Mouse (Mus musculus): Measurements from ENCODE around the gene Wnt9a.
A peak's percentile ranks its signal among the peaks of the same experiment; 100 is the strongest.
"Not testable (repeated sequence)": the region's sequence is repeated elsewhere in the genome, so short reads cannot be mapped to it uniquely, and the experiment has no call there.

The Wnt9a gene

GRCm38 (mm10) chr11:59306461-59307421 is at the start of gene Wnt9a:
Gene Wnt9a, plus strand, starts transcription at chr11:59306928.
- peak; percentile 80 for DNase-seq (ENCODE audit: low spot score)

GRCm38 (mm10) chr11:59259647-59260046 is 47.1 kb upstream of the Wnt9a start:
- DNase-seq (ENCODE audit: low spot score), result no peak

DNA sequence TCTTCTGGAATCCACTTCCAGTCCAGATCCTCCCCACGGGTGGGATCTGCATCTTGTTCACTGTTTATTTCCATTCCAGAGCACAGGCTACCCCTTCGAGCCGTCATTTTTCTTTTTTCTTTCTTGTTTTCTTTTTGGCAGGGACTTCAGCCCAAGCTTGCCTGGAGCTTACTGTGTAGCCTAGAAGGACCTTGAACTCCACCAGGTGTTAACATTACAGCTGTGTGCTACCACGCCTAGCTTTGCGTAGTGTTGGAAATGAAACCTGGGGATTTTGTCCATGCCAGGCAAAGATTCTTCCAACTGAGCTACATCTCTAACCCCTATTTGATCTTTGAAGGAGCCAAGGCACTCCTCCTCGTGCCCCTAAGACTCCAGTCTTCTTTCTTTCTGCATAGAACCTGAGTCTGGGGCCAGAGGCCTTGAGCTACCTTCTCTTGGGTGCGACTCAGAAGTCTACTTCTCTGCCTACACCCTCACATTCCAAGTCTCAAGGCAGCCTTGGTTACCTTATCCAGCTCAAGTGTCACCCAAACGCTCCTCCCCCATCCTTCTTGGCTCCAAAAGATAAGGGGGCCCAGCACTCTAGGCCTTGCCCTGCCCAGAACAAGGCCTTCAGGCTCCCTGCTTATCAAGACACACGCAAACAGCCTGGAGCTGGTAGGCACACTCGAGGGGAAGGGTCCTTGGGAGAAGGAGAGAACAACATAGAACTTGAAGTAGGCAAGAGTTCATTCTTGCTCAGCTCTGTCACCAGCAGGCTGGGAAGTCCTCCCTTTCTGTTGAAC is 45.8 kb upstream of the Wnt9a start:
- peak; percentile 58 for DNase-seq (ENCODE audit: low spot score)

- no peak for DNase-seq (ENCODE audit: low spot score)
Measured at GRCm38 (mm10) chr11:59262308-59262707, 44.4 kb upstream of the Wnt9a start.

- peak; percentile 84 for DNase-seq (ENCODE audit: low spot score)
Measured at GRCm38 (mm10) chr11:59263870-59264563, 42.7 kb upstream of the Wnt9a start.

GRCm38 (mm10) chr11:59264593-59264992 is 42.1 kb upstream of the Wnt9a start:
- no peak for DNase-seq (ENCODE audit: low spot score)

DNA sequence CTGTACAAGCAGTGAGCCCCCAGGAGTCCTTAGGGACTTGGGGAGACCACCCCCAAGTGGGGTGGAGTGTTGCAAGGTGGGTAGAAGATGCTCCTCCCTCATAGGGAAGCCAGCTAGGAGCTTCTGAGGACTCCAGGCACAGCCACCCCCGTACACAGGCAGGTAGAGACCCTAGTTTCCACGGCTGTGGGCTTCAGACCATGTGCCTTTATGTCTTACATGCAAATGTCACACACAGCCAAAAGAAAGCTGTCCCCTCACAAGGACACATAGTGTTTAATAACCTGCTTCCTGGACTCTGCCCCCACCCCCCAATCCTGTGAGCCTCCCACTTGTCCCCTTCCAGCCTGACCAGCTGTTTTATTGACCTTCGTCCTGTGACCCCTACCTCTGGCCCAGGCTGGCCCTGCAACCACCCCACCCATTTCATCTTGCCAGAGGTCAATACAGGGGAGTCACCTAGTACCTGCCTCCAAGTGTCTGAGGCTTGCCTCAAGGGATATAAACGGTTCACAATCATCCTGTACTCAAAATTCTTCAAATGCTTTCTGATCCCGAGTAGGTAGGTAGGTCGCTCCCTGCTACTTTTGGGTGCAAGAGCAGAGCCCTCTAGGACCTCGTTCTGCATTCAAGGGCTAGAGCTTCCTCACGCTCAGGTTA is 41.4 kb upstream of the Wnt9a start:
- no peak for DNase-seq (ENCODE audit: low spot score)

DNA sequence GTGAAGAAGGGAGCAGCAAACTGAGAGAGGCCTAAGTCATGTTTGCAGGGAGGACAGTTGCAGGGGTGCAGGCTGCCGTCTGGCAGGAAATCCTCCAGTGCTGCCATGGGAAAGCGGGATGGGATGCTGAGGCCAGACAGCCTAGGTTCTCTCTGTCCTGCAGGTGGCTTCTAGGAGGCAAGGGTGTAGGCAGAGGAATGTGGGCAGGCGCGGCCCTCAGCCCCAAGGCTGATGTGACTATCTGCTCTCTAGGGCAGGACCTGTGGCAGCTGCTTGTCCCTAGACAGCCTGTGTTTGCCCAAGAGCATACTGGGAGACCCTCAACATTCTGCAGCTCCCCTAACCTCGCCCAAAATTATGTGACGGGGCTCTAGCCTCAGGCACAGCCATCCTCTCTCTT is 40.0 kb upstream of the Wnt9a start:
- DNase-seq (ENCODE audit: low spot score), result no peak

DNA sequence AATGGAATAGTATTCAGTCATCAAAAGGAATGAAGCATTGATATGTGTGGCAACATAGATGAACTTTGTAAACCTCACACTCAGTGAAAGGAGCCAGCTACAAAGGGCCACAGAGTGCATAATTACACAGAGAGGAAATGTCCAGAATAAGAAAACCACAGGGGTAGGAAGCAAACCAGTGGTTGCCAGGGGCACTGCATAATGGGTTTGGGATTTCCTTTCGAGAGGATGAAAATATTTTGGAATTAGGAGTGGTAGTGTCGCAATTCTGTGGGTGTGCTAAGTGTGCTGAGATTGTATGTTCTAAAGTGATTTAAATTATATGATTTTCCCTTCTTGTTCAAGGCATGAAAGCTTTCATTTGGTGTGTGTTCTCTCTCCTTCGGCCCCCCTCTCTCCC is 32.5 kb upstream of the Wnt9a start:
- no peak for DNase-seq (ENCODE audit: low spot score)

- no peak for DNase-seq (ENCODE audit: low spot score)
Measured at GRCm38 (mm10) chr11:59276877-59277276, 29.9 kb upstream of the Wnt9a start.

- DNase-seq (ENCODE audit: low spot score), result no peak
Measured at GRCm38 (mm10) chr11:59278047-59278446, 28.7 kb upstream of the Wnt9a start.

- no peak for DNase-seq (ENCODE audit: low spot score)
Measured at GRCm38 (mm10) chr11:59282111-59282510, 24.6 kb upstream of the Wnt9a start.

DNA sequence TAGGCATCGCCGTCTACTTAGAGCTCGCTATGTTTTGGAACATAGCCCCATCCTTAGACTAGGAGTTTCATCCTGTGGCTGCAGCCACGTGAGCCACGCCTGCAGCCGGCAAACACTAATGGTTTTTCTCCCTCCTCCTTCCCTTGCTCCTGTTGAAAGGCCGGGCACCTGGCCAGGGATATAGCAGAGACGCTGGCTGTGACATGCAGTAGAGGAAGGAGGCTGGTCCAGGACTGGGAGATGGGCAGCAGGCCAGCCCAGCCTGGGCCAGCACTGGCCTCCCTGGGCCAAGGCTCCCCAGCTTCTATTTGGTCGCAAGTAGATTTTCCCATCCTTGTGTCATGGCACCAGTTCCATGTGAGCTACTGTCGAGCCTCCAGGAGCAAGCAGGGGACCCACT is 23.8 kb upstream of the Wnt9a start:
- no peak for DNase-seq (ENCODE audit: low spot score)

DNA sequence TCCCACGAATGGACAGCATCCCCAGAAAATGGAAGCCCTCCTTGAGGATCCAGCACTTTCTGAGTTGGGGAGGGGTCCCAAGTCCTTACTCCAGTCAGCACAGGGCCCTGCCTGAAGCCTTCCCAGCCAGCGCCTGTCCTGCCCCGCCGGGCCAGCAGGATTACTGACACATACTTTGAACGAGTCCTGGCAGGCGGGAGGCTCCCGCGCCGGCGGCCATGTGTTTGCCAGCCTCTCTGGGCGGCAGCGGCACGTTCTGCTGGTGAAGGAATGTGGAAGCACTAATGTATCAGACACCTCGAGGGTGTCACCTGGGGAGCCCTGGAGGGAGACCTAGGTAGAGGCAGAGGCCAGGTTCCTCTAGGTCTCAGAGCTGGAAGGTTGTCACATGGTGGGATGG is 22.6 kb upstream of the Wnt9a start:
- no peak for DNase-seq (ENCODE audit: low spot score)

DNA sequence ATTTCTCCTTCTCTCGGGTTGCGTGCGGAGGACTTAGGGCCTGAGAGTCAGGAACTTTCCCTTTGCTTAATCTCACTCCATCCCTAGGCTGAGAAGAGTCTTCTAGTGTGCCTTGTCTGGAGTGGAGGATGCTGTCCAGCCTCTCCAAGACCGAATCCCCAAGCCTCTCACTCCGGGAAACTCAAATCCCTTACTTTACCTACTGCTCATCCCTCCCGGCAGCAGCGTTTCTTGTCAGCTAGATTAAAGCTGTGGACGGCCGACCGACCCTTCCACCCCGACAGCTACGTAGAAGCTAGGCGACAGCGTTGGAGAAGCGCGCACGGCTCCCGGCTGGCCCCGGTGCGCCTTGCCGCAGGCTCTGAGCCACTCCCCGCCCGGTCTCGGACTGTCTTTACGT is 17.0 kb upstream of the Wnt9a start:
- no peak for DNase-seq (ENCODE audit: low spot score)

- DNase-seq (ENCODE audit: low spot score), result no peak
Measured at GRCm38 (mm10) chr11:59290702-59291303, 15.9 kb upstream of the Wnt9a start, which contains the start of gene Wnt3a. Gene Wnt3a, minus strand, starts transcription at chr11:59290752.

DNA sequence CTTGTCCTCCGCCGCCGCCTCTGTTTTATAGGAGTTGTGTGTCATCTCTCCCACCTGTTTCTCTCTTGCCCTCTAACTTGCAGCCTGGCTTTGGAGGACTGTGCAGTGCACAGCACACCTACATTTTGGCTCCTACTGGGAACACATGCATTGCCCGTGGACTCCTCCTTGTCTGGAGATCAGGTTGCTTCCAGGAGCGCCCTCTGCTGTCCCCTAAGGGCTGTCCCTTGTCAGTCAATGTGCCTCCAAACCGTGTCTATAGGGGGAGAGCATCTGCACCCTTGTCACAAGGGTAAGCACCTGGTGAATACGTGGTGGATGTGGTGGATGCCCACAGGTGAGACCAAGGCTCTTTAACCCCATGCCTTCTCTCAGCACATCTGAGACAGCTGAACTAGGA is 13.1 kb upstream of the Wnt9a start:
- DNase-seq (ENCODE audit: low spot score), result peak; percentile 72

DNA sequence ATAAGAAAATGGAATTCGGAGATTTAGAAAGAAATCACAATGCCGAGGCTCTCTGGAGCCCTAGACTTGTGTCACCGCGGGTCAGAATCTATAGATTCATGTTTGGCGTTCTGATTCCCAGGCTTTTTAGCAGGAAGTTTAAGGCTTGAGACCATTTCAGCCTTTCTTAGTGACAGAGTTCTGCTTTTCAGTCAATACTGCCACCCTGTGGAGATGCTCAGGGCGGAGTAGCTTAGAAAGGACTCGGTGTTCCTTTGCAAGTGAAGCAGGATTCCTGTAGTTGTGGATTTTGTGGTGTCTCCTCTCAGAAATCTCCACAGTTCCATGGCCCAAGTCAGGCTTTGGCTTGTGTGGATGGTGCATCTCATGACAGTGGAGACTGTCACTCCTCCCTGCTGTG is 8.8 kb upstream of the Wnt9a start:
- peak; percentile 42 for DNase-seq (ENCODE audit: low spot score)

DNA sequence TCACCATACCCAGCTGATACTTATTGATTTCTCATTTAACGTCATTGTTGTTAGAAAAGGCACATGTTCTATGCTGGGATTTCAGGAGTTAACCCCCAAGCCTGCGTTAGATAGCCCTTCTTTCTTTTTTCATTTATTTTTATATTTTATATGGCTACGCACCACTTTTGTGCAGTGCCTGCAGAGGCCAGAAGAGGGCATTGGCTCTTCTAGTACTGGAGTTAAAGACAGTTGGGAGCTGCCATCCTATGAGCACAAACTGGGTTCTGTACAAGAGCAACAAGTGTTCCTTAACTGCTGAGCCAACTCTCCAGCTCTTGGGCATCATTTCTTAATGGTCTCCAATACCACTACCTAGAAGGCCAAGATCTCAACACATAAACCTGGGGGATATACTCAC is 6.5 kb upstream of the Wnt9a start:
- DNase-seq (ENCODE audit: low spot score), result no peak

DNA sequence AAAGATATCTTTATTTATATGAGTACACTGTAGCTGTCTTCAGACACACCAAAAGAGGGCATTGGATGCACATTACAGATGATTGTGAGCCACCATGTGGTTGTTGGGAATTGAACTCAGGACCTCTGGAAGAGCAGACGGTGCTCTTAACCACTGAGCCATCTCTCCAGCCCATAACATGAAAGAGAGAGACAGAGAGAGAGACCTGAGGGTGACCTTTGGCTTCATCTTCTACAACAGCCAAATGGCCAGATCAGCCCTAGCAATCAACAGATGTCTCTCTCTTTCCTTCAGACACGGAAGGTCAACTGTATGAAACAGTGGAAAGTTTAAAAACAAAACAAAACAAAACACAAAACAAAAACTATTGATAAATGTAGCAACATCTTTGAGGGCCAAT is 5.7 kb upstream of the Wnt9a start:
- not testable (repeated sequence) for DNase-seq (ENCODE audit: low spot score)
